Mouse (Mus musculus) olfactory bulb, adult 2 months (tissue): ENCODE results near the gene Kcna6.

ENCODE experiments used
- CTCF ChIP-seq: fragments of 200-500 bp; IDR thresholded peaks from 2 replicates; pipeline ENCODE4 v1.5.1; 2012; ENCODE audit warnings: low read depth, mild to moderate bottlenecking, low read length, moderate library complexity; ENCODE audit not compliant: insufficient read depth
- POLR2A ChIP-seq: fragments of 200-500 bp; IDR thresholded peaks from 2 replicates; pipeline ENCODE4 v1.6.1; 2012; ENCODE audit warnings: mild to moderate bottlenecking, low read depth, low read length, moderate library complexity; ENCODE audit not compliant: insufficient read depth

- TF ChIP-seq POLR2A: no peak
- no peak for TF ChIP-seq CTCF
Observed at GRCm38 (mm10) chr6:126742610-126743009, 2.1 kb upstream of the Kcna6 start.
